Mouse (Mus musculus) lung, postnatal 0 days (tissue): ENCODE measurements at regions not wholly inside any gene's neighbourhood (a gene's known extent, or its start where the extent isn't known, plus 50 kb on each side); places are given as distances from the start of the nearest gene placed in this dataset.

ENCODE experiments used
- CTCF ChIP-seq: IDR thresholded peaks from 2 replicates; pipeline ENCODE4 v1.5.1; 2016; ENCODE audit warnings: antibody characterized with exemption, mild to moderate bottlenecking
- EP300 ChIP-seq: IDR thresholded peaks from 2 replicates; pipeline ENCODE4 v1.6.1; 2016; ENCODE audit warnings: antibody characterized with exemption, mild to moderate bottlenecking, control low read depth

- TF ChIP-seq CTCF (no peak), EP300 (peak; percentile 78)
These were observed 107.8 kb upstream of the Cadm1 start for GRCm38 (mm10) chr9:47422151-47422599.
